Mouse (Mus musculus) hematopoietic multipotent progenitor cell, adult 10-12 weeks (in vitro differentiated cells): ENCODE results near the gene Cdiptos. TPM values are rescaled to one million over a fixed set of nuclear protein-coding genes. Genes with fewer than 3 reads are reported as not detected.

Experiments used
- polyA plus RNA-seq: library from polyadenylated mRNA; stranded (reverse); fragments of >175 nt; gene quantifications from 2 replicates; pipeline ENCODE4 v1.2.3, GENCODE M21; 2012; ENCODE audit warnings: low replicate concordance

The Cdiptos gene
- polyA plus RNA-seq: 0.29 and 0.57 TPM in 2 replicates

DNA sequence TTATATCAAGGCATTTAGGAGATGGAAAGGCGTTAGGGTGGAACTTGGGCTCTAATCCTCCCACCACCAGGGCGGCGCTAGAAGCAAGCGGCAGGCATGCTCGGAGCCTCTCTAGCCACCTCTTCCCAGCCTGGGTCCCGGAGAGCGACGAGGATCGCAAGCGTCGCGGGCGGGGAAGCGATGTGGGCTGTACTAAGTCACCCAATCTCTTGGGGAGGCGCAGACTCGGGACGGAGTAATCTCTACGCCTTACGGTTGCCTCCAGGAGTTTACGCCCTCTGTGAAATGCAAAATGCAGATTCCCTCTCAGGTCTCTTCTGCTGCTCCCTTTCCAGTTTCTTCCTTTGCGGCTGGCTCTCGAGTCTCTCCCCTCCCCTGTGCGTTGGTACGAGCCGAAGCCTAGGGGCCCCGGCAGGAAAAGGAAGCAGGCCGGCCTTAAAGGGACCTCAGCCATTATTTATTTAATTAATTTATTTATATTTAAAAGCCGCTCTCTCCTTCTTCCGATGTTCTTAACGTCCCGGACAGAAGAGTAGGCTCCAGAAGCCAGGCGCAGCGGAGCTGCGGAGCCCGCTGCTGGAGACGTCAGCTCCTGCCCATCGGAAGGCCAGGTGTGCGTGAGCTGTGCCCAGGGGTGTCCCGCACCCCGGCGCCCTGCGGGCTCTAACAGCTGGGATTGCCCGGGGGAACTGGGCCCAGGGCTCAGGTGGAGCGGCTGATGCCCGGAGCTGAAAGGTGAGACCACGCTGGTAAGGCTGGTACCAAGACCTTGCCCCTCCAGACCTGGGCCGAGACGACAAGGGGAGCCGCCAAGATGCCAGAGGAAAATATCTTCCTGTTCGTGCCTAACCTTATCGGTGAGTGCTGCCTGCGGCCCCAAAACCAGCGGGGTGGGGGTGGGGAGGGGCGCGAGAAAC, at the start of gene Cdiptos:
TSS of gene Cdiptos (minus strand) at position 149 of the 917 bp plus-strand sequence.

GRCm38 (mm10) chr7:127020901-127021562, 45.1 kb upstream of the Cdiptos start, which contains the start of the genes Gm42742 and Prrt2:
Gene Gm42742, minus strand, starts transcription at chr7:127021097.
Gene Prrt2, minus strand, starts transcription at chr7:127021211.

DNA sequence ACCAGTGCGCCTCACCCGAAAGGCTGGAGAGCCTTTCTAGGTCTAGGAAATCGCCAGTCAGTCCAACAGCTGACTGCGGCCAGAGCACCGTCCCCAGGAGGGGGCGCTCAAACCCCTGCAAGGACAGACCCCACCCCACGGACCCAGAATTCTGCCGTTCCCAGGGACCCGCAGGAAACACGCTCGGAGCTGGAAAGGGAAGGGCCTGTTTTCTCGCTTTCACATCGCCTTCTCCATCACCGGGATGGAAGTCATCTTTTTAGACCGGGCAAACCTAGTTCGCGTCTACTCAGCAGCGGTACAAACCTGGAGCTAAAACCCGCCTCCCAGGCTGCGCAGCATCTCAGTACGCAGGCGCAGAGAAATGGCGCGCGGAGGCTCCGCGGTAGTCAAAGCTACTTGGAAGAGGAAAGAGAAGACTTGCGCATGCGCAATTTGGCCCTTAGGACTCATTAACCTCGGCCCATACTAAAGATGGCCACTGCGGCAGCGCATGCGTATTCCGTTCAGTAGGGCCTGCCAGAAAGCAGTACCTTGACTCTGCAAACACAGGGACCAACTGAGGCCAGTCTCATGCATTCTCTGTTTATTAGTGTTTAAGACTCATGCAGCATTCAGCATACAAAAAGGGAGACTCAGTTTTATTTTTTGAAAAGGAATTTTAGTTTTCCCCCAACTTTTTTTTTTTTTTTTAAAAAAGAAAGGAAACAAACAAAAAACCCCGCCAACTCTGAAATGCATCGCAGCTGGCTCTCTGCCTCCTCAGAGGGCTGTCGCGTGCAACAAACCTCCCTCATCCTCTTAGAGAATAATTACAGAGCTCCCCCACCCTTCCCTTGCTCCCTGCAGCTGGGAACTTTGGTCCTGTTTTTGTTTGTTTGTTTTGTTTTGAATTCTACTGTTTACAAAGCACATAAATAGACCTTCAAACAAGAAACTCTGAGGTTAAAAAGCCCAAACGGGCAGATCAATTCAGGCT, 41.4 kb upstream of the Cdiptos start, which contains the start of gene Pagr1a:
TSS of gene Pagr1a (minus strand) at position 382 of the 979 bp plus-strand sequence.

GRCm38 (mm10) chr7:127016481-127016485, 40.4 kb upstream of the Cdiptos start, which contains the start of gene Pagr1b:
Gene Pagr1b, minus strand, starts transcription at chr7:127016484.

GRCm38 (mm10) chr7:127014320-127014719, 38.4 kb upstream of the Cdiptos start, which contains the start of gene Mvp:
Gene Mvp, minus strand, starts transcription at chr7:127014621.

DNA sequence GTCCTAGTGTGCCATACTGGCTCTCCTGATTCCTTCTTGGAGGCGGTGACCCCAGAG, 177 bp downstream of the Cdiptos start, which contains the start of gene Cdipt:
TSS of gene Cdipt (plus strand) at position 22 of the 57 bp plus-strand sequence.

GRCm38 (mm10) chr7:126949793-126950646, 25.9 kb downstream of the Cdiptos start, which contains the start of gene Sez6l2:
Gene Sez6l2, plus strand, starts transcription at chr7:126950563.

GRCm38 (mm10) chr7:126949403-126949792, 26.5 kb downstream of the Cdiptos start, which contains the start of gene Asphd1:
Gene Asphd1, minus strand, starts transcription at chr7:126949582.

GRCm38 (mm10) chr7:126928384-126929037, 47.4 kb downstream of the Cdiptos start, which contains the start of gene Kctd13:
Gene Kctd13, plus strand, starts transcription at chr7:126928879.

GRCm38 (mm10) chr7:126922624-126923060, 53.3 kb downstream of the Cdiptos start, which contains the start of gene Tmem219:
Gene Tmem219, minus strand, starts transcription at chr7:126922917.

Other genes with a start within 250 kb of the Cdiptos start
- 116 and 131 TPM in 2 replicates for gene Mapk3, start 216.5 kb downstream of the Cdiptos start, polyA plus RNA-seq
- 2.9 and 4.6 TPM in 2 replicates for gene Gdpd3, start 209.8 kb downstream of the Cdiptos start, polyA plus RNA-seq
- gene Ypel3, start 199.1 kb downstream of the Cdiptos start, polyA plus RNA-seq: 614 and 1,558 TPM in 2 replicates
- gene Tbx6, start 194.6 kb downstream of the Cdiptos start, polyA plus RNA-seq: 20.6 and 32.8 TPM in 2 replicates
- 144 and 186 TPM in 2 replicates for gene Ppp4c, start 183.6 kb downstream of the Cdiptos start, polyA plus RNA-seq
- 0.18 TPM in 1 of 2 replicates, not detected in the other for gene Fam57b, start 178.4 kb downstream of the Cdiptos start, polyA plus RNA-seq
- not detected in 2 replicates for gene 4930451I11Rik, start 144.5 kb downstream of the Cdiptos start, polyA plus RNA-seq
- not detected in 2 replicates for gene Doc2a, start 128.7 kb downstream of the Cdiptos start, polyA plus RNA-seq
- gene Hirip3, start 114.1 kb downstream of the Cdiptos start, polyA plus RNA-seq: 46.3 and 48.6 TPM in 2 replicates
- 411 and 521 TPM in 2 replicates for gene Ino80e, start 113.7 kb downstream of the Cdiptos start, polyA plus RNA-seq
- gene Taok2, start 91.4 kb downstream of the Cdiptos start, polyA plus RNA-seq: 190 and 438 TPM in 2 replicates
- gene Tmem219, start 53.2 kb downstream of the Cdiptos start, polyA plus RNA-seq: 94.2 and 130 TPM in 2 replicates
- gene Kctd13, start 47.2 kb downstream of the Cdiptos start, polyA plus RNA-seq: 30.5 and 84.4 TPM in 2 replicates
- gene Asphd1, start 26.5 kb downstream of the Cdiptos start, polyA plus RNA-seq: not detected in 2 replicates
- 2.3 and 3.7 TPM in 2 replicates for gene Sez6l2, start 25.5 kb downstream of the Cdiptos start, polyA plus RNA-seq
- gene Cdipt, start 184 bp downstream of the Cdiptos start, polyA plus RNA-seq: 122 and 191 TPM in 2 replicates
- gene Mvp, start 38.5 kb upstream of the Cdiptos start, polyA plus RNA-seq: 41.4 and 44.2 TPM in 2 replicates
- gene Pagr1b, start 40.4 kb upstream of the Cdiptos start, polyA plus RNA-seq: 2.3 and 8.3 TPM in 2 replicates
- gene Pagr1a, start 41.3 kb upstream of the Cdiptos start, polyA plus RNA-seq: 4.2 and 54.7 TPM in 2 replicates
- gene Gm42742, start 45.0 kb upstream of the Cdiptos start, polyA plus RNA-seq: 120 and 325 TPM in 2 replicates
- gene Prrt2, start 45.1 kb upstream of the Cdiptos start, polyA plus RNA-seq: 1.7 and 5.9 TPM in 2 replicates
- 317 and 823 TPM in 2 replicates for gene Maz, start 50.9 kb upstream of the Cdiptos start, polyA plus RNA-seq
- 2.6 and 9.1 TPM in 2 replicates for gene Kif22, start 66.4 kb upstream of the Cdiptos start, polyA plus RNA-seq
- 0.27 TPM in 1 of 2 replicates, not detected in the other for gene Zg16, start 111.2 kb upstream of the Cdiptos start, polyA plus RNA-seq
- gene AI467606, start 115.3 kb upstream of the Cdiptos start, polyA plus RNA-seq: 271 and 357 TPM in 2 replicates
- gene Qprt, start 146.1 kb upstream of the Cdiptos start, polyA plus RNA-seq: 5.7 and 7.0 TPM in 2 replicates
- gene Spn, start 161.7 kb upstream of the Cdiptos start, polyA plus RNA-seq: 81.8 and 125 TPM in 2 replicates
- 63.2 and 81.0 TPM in 2 replicates for gene Cd2bp2, start 220.0 kb upstream of the Cdiptos start, polyA plus RNA-seq
- gene Tbc1d10b, start 232.4 kb upstream of the Cdiptos start, polyA plus RNA-seq: 48.8 and 114 TPM in 2 replicates
- gene Mylpf, start 232.8 kb upstream of the Cdiptos start, polyA plus RNA-seq: 3.8 TPM in 1 of 2 replicates, not detected in the other